Mouse (Mus musculus) heart, embryonic 13.5 days (tissue): ENCODE results near the gene Lrrc56. TPM values are rescaled to one million over a fixed set of nuclear protein-coding genes. Genes with fewer than 3 reads are reported as not detected.
A peak's percentile ranks its signal among the peaks of the same experiment; 100 is the strongest.

Source experiments
- ATAC-seq: fragments of 200-750 bp; cut with Nextera tagmentation; 2 replicates; pipeline ENCODE4 v1.8.0; 2017; ENCODE audit warnings: moderate TSS enrichment; ENCODE audit not compliant: insufficient number of reproducible peaks, low FRiP score, low TSS enrichment; ENCODE audit errors: extremely low read depth
- H3K27ac ChIP-seq: fragments of 300-500 bp; sonication (generic); replicated peaks from 2 replicates; pipeline ENCODE4 v1.5.1; 2015; ENCODE audit warnings: moderate library complexity, mild to moderate bottlenecking, inconsistent platforms
- H3K27me3 ChIP-seq: fragments of 300-500 bp; sonication (generic); replicated peaks from 2 replicates; pipeline ENCODE4 v1.6.1; 2015; ENCODE audit warnings: mild to moderate bottlenecking, inconsistent platforms
- H3K36me3 ChIP-seq: fragments of 300-500 bp; sonication (generic); 2 replicates; pipeline ENCODE4 v1.6.1; 2015; ENCODE audit warnings: mild to moderate bottlenecking, inconsistent platforms
- H3K4me1 ChIP-seq: fragments of 300-500 bp; sonication (generic); 2 replicates; pipeline ENCODE4 v1.6.1; 2015; ENCODE audit warnings: inconsistent platforms
- H3K4me2 ChIP-seq: fragments of 300-500 bp; sonication (generic); 2 replicates; pipeline ENCODE4 v1.6.1; 2015; ENCODE audit warnings: inconsistent platforms, mild to moderate bottlenecking, moderate library complexity
- H3K4me3 ChIP-seq: fragments of 300-500 bp; sonication (generic); 2 replicates; pipeline ENCODE4 v1.5.1; 2015; ENCODE audit warnings: moderate library complexity, mild to moderate bottlenecking, inconsistent platforms
- H3K9ac ChIP-seq: fragments of 300-500 bp; sonication (generic); 2 replicates; pipeline ENCODE4 v1.6.1; 2015; ENCODE audit warnings: inconsistent platforms, mild to moderate bottlenecking, moderate library complexity
- H3K9me3 ChIP-seq: fragments of 300-500 bp; sonication (generic); 2 replicates; pipeline ENCODE4 v1.6.1; 2016; ENCODE audit warnings: inconsistent platforms
- WGBS: fragments of 180-500 bp; shearing (Covaris S2); methylation state at CpG from one replicate; pipeline ENCODE4 v1.1.7; 2015; ENCODE audit warnings: mixed read lengths; 5-methylcytosine and 5-hydroxymethylcytosine counted together
- polyA plus RNA-seq: library from polyadenylated mRNA; unstranded; fragments of >200 nt; fragmentation: Nextera tagmentation; extraction: Ambion mirVana; gene quantifications from 2 replicates; pipeline ENCODE4 v1.2.1, GENCODE M21; 2015

Gene Lrrc56
- polyA plus RNA-seq, 1 experiment from 2014 or later = 3.3 TPM

GRCm38 (mm10) chr7:141218557-141219133 is 24.7 kb downstream of the Lrrc56 start:
- 80% methylated on average over 5 of the region's 5 CpGs for WGBS
- Histone ChIP-seq H3K9me3 (no peaks in the 10 kb centered on the region), H3K4me1 (peaks cover 63% of the 10 kb centered on the region), H3K27ac (no peak overlapping the region), H3K9ac (no peak overlapping the region), H3K4me3 (no peak overlapping the region), H3K27me3 (no peaks in the 10 kb centered on the region), H3K4me2 (no peak overlapping the region), H3K36me3 (peaks cover 20% of the 10 kb centered on the region)
- ATAC-seq = no peak

GRCm38 (mm10) chr7:141219558-141220099 is 25.7 kb downstream of the Lrrc56 start:
- Histone ChIP-seq H3K27ac (no peak overlapping the region), H3K4me3 (no peak overlapping the region), H3K9ac (peak overlapping the region; percentile 89; the same call in 1 of the 2 replicates), H3K27me3 (no peaks in the 10 kb centered on the region), H3K9me3 (no peaks in the 10 kb centered on the region), H3K36me3 (peaks cover 20% of the 10 kb centered on the region), H3K4me1 (peaks cover 59% of the 10 kb centered on the region), H3K4me2 (peak overlapping the region; percentile 83)
- 94% methylated on average over 1 of the region's 1 CpGs for WGBS
- no peak for ATAC-seq

GRCm38 (mm10) chr7:141220377-141220776 is 26.4 kb downstream of the Lrrc56 start:
- peak overlapping the region; percentile 68 for H3K4me3 ChIP-seq
- H3K27ac ChIP-seq = no peak overlapping the region; the same call in 1 of the 2 replicates

GRCm38 (mm10) chr7:141221249-141222125 is 27.5 kb downstream of the Lrrc56 start:
- Histone ChIP-seq H3K9me3 (no peaks in the 10 kb centered on the region), H3K4me3 (peak overlapping the region; percentile 68), H3K36me3 (peaks cover 20% of the 10 kb centered on the region), H3K27ac (peak overlapping the region; percentile 91), H3K27me3 (no peaks in the 10 kb centered on the region), H3K9ac (peak overlapping the region; percentile 89), H3K4me2 (peak overlapping the region; percentile 83), H3K4me1 (peaks cover 48% of the 10 kb centered on the region)
- ATAC-seq = peak; percentile 95
- 2% methylated on average over 44 of the region's 44 CpGs for WGBS

More at GRCm38 (mm10) chr7:141220377-141220776, 26.4 kb downstream of the Lrrc56 start:
- Histone ChIP-seq H3K9me3 (no peaks in the 10 kb centered on the region), H3K36me3 (peaks cover 20% of the 10 kb centered on the region), H3K4me2 (peak overlapping the region; percentile 83), H3K27me3 (no peaks in the 10 kb centered on the region), H3K4me1 (peaks cover 53% of the 10 kb centered on the region), H3K9ac (peak overlapping the region; percentile 89)
- no peak for ATAC-seq
- WGBS = 72% methylated on average over 1 of the region's 1 CpGs

GRCm38 (mm10) chr7:141222126-141222467 is 28.1 kb downstream of the Lrrc56 start:
- 7% methylated on average over 8 of the region's 8 CpGs for WGBS
- peak overlapping the region; percentile 68 for H3K4me3 ChIP-seq
- peaks cover 20% of the 10 kb centered on the region for H3K36me3 ChIP-seq
- no peaks in the 10 kb centered on the region for H3K27me3 ChIP-seq
- ATAC-seq = no peak
- H3K27ac ChIP-seq = peak overlapping the region; percentile 91
- peaks cover 42% of the 10 kb centered on the region for H3K4me1 ChIP-seq
- no peaks in the 10 kb centered on the region for H3K9me3 ChIP-seq
- peak overlapping the region; percentile 83 for H3K4me2 ChIP-seq
- H3K9ac ChIP-seq = peak overlapping the region; percentile 89

GRCm38 (mm10) chr7:141222696-141223215 is 28.8 kb downstream of the Lrrc56 start:
- 0 out of 2 replicates have a peak overlapping the region, but pooled peaks have one; percentile 68 for H3K4me3 ChIP-seq
- H3K27me3 ChIP-seq = no peaks in the 10 kb centered on the region
- H3K4me2 ChIP-seq = peak overlapping the region; percentile 83
- WGBS = 86% methylated on average over 4 of the region's 4 CpGs
- peak overlapping the region; percentile 91 for H3K27ac ChIP-seq
- ATAC-seq = no peak
- peaks cover 36% of the 10 kb centered on the region for H3K4me1 ChIP-seq
- peak overlapping the region; percentile 89 for H3K9ac ChIP-seq
- peaks cover 17% of the 10 kb centered on the region for H3K36me3 ChIP-seq
- H3K9me3 ChIP-seq = no peaks in the 10 kb centered on the region

GRCm38 (mm10) chr7:141226535-141226934 is 32.6 kb downstream of the Lrrc56 start:
- Histone ChIP-seq H3K4me1 (peaks cover 37% of the 10 kb centered on the region), H3K36me3 (peaks cover 11% of the 10 kb centered on the region), H3K4me2 (no peak overlapping the region), H3K27ac (no peak overlapping the region), H3K9me3 (no peaks in the 10 kb centered on the region), H3K9ac (no peak overlapping the region), H3K4me3 (no peak overlapping the region), H3K27me3 (no peaks in the 10 kb centered on the region)
- WGBS = 84% methylated on average over 6 of the region's 6 CpGs
- ATAC-seq = no peak

GRCm38 (mm10) chr7:141227796-141228195 is 33.8 kb downstream of the Lrrc56 start:
- Histone ChIP-seq H3K27ac (peak overlapping the region; percentile 95; the same call in 1 of the 2 replicates), H3K9me3 (no peaks in the 10 kb centered on the region), H3K4me3 (peak overlapping the region; percentile 99), H3K27me3 (no peaks in the 10 kb centered on the region), H3K4me2 (peak overlapping the region; percentile 97), H3K4me1 (peaks cover 28% of the 10 kb centered on the region), H3K9ac (peak overlapping the region; percentile 98), H3K36me3 (peaks cover 24% of the 10 kb centered on the region)
- 80% methylated on average over 4 of the region's 4 CpGs for WGBS
- no peak for ATAC-seq

GRCm38 (mm10) chr7:141228279-141229067 is 34.5 kb downstream of the Lrrc56 start, which contains the start of gene Phrf1:
Gene Phrf1 (plus strand): TSS chr7:141228784.
- Histone ChIP-seq H3K9ac (peak within 1 kb of the TSS; percentile 98), H3K4me1 (peaks cover 23% of the 10 kb centered on the region), H3K27me3 (no peaks in the 10 kb centered on the region), H3K27ac (peak within 1 kb of the TSS; percentile 95), H3K36me3 (peaks cover 31% of the 10 kb centered on the region), H3K4me2 (peak within 1 kb of the TSS; percentile 97), H3K4me3 (peak within 1 kb of the TSS; percentile 99), H3K9me3 (no peaks in the 10 kb centered on the region)
- peak; percentile 91 for ATAC-seq
- under 1% methylated on average over 76 of the region's 76 CpGs for WGBS

GRCm38 (mm10) chr7:141229702-141230101 is 35.7 kb downstream of the Lrrc56 start:
- 49% methylated on average over 6 of the region's 6 CpGs for WGBS
- no peak for ATAC-seq
- H3K4me1 ChIP-seq = peaks cover 23% of the 10 kb centered on the region
- H3K27ac ChIP-seq = no peak overlapping the region
- H3K27me3 ChIP-seq = no peaks in the 10 kb centered on the region
- peak overlapping the region; percentile 99 for H3K4me3 ChIP-seq
- H3K36me3 ChIP-seq = peaks cover 43% of the 10 kb centered on the region
- peak overlapping the region; percentile 97 for H3K4me2 ChIP-seq
- peak overlapping the region; percentile 98 for H3K9ac ChIP-seq
- no peaks in the 10 kb centered on the region for H3K9me3 ChIP-seq
